Mouse (Mus musculus) hindbrain, embryonic 16.5 days (tissue): ENCODE results near the gene Cdc42ep2. TPM values are rescaled to one million over a fixed set of nuclear protein-coding genes. Genes with fewer than 3 reads are reported as not detected.

Source experiments
- ATAC-seq: fragments of 200-750 bp; cut with Nextera tagmentation; 2 replicates; pipeline ENCODE4 v1.8.0; 2017; ENCODE audit warnings: moderate TSS enrichment, moderate library complexity
- H3K27ac ChIP-seq: fragments of 300-500 bp; sonication (generic); 2 replicates; pipeline ENCODE4 v1.5.1; 2014; ENCODE audit warnings: low read depth, mild to moderate bottlenecking, control low read depth, low read length, moderate library complexity
- H3K27me3 ChIP-seq: fragments of 300-500 bp; sonication (generic); replicated peaks from 2 replicates; pipeline ENCODE4 v1.6.1; 2014; ENCODE audit warnings: low read length; ENCODE audit not compliant: control insufficient read depth, insufficient read depth
- H3K36me3 ChIP-seq: fragments of 300-500 bp; sonication (generic); 2 replicates; pipeline ENCODE4 v1.6.1; 2014; ENCODE audit warnings: mild to moderate bottlenecking, low read length, moderate library complexity, mixed read lengths; ENCODE audit not compliant: control insufficient read depth, insufficient read depth
- H3K4me1 ChIP-seq: fragments of 300-500 bp; sonication (generic); 2 replicates; pipeline ENCODE4 v1.6.1; 2014; ENCODE audit warnings: low read depth, low read length; ENCODE audit not compliant: control insufficient read depth, insufficient read depth
- H3K4me2 ChIP-seq: fragments of 300-500 bp; sonication (generic); 2 replicates; pipeline ENCODE4 v1.6.1; 2014; ENCODE audit warnings: mild to moderate bottlenecking, low read length, control low read depth, moderate library complexity
- H3K4me3 ChIP-seq: fragments of 300-500 bp; sonication (generic); 2 replicates; pipeline ENCODE4 v1.5.1; 2014; ENCODE audit warnings: mild to moderate bottlenecking, low read length, control low read depth, moderate library complexity
- H3K9ac ChIP-seq: fragments of 300-500 bp; sonication (generic); 2 replicates; pipeline ENCODE4 v1.6.1; 2014; ENCODE audit warnings: low read depth, mild to moderate bottlenecking, control low read depth, low read length, moderate library complexity
- H3K9me3 ChIP-seq: fragments of 300-500 bp; sonication (generic); 2 replicates; pipeline ENCODE4 v1.6.1; 2014; ENCODE audit warnings: mild to moderate bottlenecking, low read length, moderate library complexity; ENCODE audit not compliant: control insufficient read depth
- WGBS: fragments of 180-500 bp; shearing (Covaris S2); extraction: QIAGEN DNeasy Blood & Tissue Kit; methylation state at CpG from one replicate; pipeline ENCODE4 v1.1.7; 2014; 5-methylcytosine and 5-hydroxymethylcytosine counted together
- polyA plus RNA-seq: library from polyadenylated mRNA; unstranded; fragments of >200 nt; fragmentation: Nextera tagmentation; extraction: Ambion mirVana; gene quantifications from 2 replicates; pipeline ENCODE4 v1.2.1, GENCODE M21; 2015

Gene Cdc42ep2
- polyA plus RNA-seq, 1 experiment from 2014 or later, result 23.4 TPM

DNA sequence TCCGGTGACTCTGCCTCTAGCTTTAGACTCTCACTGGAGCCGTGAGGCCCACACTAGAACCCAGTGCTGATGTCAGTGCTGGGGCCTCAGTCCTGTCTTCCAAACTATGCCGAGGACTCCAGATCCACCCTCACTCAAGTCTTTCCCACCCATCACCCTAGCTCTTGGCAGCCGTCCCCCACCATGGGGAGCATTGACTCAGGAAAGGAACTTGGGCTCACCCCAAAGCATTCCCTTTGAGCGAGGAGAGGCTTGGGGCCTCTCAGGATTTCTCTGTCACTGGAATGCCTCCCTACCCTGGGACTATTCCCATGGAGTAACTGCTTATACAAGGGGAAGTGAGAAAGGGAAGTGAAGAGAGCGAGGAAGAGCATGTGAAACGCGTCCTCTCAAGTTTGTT lies 21.3 kb upstream of the Cdc42ep2 start:
- Histone ChIP-seq H3K36me3 (no peaks in the 10 kb centered on the region), H3K27ac (peak overlapping the region; percentile 51; the same call in 1 of the 2 replicates), H3K27me3 (no peaks in the 10 kb centered on the region), H3K9me3 (no peaks in the 10 kb centered on the region), H3K4me1 (peaks cover 2% of the 10 kb centered on the region; the same call in 1 of the 2 replicates), H3K9ac (0 out of 2 replicates have a peak overlapping the region, but pooled peaks have one; percentile 9), H3K4me3 (no peak overlapping the region), H3K4me2 (no peak overlapping the region)
- ATAC-seq, result no peak
- 81% methylated on average over 8 of the region's 8 CpGs for WGBS

DNA sequence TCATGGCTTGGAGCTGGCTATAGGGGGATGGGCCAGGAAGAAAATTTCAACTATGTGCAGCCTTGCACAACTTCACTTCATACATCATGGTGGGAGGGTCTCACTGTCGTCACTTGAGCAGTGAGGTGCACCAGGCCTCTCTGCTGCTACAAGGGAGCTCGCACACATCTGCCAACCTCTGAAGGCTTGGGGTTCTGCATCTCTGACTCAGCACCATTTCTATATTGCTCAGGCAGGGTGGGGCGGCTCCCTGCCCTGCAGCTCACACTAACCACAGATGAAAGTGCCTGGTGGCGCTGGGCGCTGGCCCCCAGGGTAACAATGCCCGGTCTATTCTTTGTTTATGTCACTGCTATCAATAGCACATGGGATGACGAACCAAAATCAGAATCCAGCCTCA lies 20.4 kb upstream of the Cdc42ep2 start:
- peak; percentile 37; the same call in 1 of the 2 replicates for ATAC-seq
- 86% methylated on average over 7 of the region's 7 CpGs for WGBS
- H3K9ac ChIP-seq, result no peak overlapping the region
- H3K4me1 ChIP-seq, result peaks cover 4% of the 10 kb centered on the region; the same call in 1 of the 2 replicates
- no peak overlapping the region; the same call in 1 of the 2 replicates for H3K27ac ChIP-seq
- H3K9me3 ChIP-seq, result no peaks in the 10 kb centered on the region
- no peaks in the 10 kb centered on the region for H3K36me3 ChIP-seq
- H3K27me3 ChIP-seq, result no peaks in the 10 kb centered on the region
- H3K4me3 ChIP-seq, result no peak overlapping the region
- H3K4me2 ChIP-seq, result no peak overlapping the region

DNA sequence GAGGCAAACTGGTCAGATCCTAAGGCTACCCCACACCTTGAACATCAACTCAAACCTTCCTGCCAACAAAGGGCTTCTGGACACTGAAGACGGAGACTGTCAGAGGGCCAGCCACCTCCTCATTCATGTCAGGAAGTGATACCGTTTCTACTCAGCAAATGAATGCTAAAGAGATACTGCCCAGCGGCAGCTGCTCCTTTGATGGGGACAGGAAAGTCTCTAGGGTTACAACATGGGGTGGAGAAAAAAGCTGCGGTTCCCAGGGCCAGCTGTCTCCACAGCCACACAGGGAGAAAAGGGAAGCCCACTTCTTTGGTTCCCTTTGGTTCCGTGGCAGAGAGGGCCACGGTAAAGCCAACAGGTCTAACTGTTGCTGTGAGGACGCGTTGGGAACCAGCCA lies 19.5 kb upstream of the Cdc42ep2 start:
- H3K9ac ChIP-seq, result no peak overlapping the region
- no peaks in the 10 kb centered on the region for H3K27me3 ChIP-seq
- no peaks in the 10 kb centered on the region for H3K36me3 ChIP-seq
- no peak overlapping the region for H3K4me2 ChIP-seq
- ATAC-seq, result no peak
- no peak overlapping the region for H3K4me3 ChIP-seq
- H3K27ac ChIP-seq, result no peak overlapping the region
- peaks cover 9% of the 10 kb centered on the region for H3K4me1 ChIP-seq
- WGBS, result 75% methylated on average over 8 of the region's 8 CpGs
- no peaks in the 10 kb centered on the region for H3K9me3 ChIP-seq

DNA sequence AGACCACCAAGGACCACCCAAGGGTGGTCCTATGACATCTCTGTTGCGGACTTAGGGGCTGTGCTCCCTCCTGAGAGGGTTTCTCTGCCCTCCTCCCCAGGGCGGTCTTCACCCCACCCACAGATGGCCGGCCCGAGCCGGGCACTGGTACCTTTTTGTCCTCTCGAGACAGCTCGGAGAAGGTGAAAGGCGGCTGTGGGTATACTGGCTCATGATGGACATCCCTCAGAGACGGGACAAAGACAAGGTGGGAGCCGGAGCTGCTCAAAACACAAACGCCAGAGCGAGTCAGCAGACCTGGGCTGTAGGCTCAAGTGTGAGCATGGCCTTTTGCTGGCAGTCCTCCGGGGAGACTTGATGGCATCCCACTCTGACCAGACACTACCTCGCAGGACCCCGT lies 18.8 kb upstream of the Cdc42ep2 start:
- H3K27me3 ChIP-seq, result no peaks in the 10 kb centered on the region
- no peak for ATAC-seq
- no peak overlapping the region for H3K4me3 ChIP-seq
- no peak overlapping the region for H3K27ac ChIP-seq
- H3K4me2 ChIP-seq, result no peak overlapping the region
- WGBS, result 91% methylated on average over 15 of the region's 15 CpGs
- H3K4me1 ChIP-seq, result peaks cover 9% of the 10 kb centered on the region
- no peaks in the 10 kb centered on the region for H3K9me3 ChIP-seq
- no peaks in the 10 kb centered on the region for H3K36me3 ChIP-seq
- no peak overlapping the region for H3K9ac ChIP-seq

DNA sequence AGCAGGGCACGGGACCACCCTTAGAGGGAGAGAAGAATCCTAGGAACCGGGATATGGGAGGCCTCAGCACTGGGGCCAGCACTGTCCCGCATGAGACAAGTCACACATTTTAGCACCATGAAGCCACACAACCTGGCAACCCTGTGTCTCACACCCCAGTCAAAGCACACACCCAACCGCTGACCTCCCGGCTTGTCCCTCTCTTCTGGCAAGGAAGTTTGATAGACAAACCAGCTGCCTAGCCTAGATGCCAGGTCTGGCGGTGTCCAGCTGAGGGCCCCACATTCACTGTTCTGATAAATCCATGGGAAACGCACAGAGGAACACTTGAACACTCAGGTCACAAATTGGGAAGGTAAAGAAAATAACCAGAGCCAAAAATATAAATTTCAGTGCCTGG lies 18.0 kb upstream of the Cdc42ep2 start:
- Histone ChIP-seq H3K27ac (no peak overlapping the region), H3K4me2 (no peak overlapping the region), H3K27me3 (no peaks in the 10 kb centered on the region), H3K4me3 (no peak overlapping the region), H3K4me1 (peaks cover 16% of the 10 kb centered on the region), H3K9ac (no peak overlapping the region), H3K9me3 (no peaks in the 10 kb centered on the region), H3K36me3 (no peaks in the 10 kb centered on the region)
- 86% methylated on average over 7 of the region's 7 CpGs for WGBS
- no peak for ATAC-seq

DNA sequence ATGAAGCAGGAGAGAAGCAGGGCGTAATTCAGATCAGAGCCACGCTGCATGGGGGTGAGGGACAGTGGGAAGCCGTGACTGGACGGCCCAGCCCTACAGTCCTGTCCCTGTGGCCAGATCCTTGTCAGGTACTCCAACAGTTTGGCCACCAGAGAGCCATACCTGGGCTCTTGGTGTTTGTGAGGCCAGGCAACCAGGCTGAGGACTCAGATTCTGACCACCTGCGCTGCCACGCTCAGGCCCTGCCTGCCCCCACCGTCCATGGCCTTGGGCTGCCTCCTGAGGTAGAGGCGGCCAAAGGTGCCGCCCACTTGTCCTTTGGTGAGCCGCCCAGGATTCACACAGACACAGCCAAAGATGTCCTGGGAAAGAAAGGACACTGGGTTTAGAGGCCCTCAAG lies 16.0 kb upstream of the Cdc42ep2 start:
- Histone ChIP-seq H3K4me2 (no peak overlapping the region), H3K9me3 (no peaks in the 10 kb centered on the region), H3K27me3 (no peaks in the 10 kb centered on the region), H3K4me1 (peaks cover 21% of the 10 kb centered on the region), H3K9ac (no peak overlapping the region), H3K36me3 (no peaks in the 10 kb centered on the region), H3K4me3 (no peak overlapping the region), H3K27ac (peak overlapping the region; percentile 37)
- ATAC-seq, result no peak
- WGBS, result 86% methylated on average over 10 of the region's 10 CpGs

DNA sequence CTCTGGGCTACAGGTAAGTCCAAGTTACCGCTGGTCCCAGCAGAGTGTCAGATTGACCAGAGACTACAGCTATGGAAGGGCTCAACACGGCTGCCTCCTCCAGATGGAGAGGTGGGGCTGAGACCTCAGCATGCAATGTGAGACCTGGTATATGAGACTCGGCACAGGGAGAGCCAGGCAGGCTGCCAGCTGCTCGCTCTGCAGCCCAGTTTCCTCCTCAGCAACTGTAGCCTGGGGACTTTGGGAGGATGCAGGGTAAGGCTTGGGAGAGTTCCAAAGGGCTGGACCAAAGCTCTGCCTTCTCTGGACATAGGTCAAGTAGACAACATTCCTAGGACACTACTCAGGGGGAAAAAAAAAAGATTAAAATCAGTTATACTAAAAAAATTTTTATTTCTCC lies 15.6 kb upstream of the Cdc42ep2 start:
- H3K27me3 ChIP-seq, result no peaks in the 10 kb centered on the region
- no peak overlapping the region for H3K9ac ChIP-seq
- no peaks in the 10 kb centered on the region for H3K36me3 ChIP-seq
- H3K4me1 ChIP-seq, result peaks cover 19% of the 10 kb centered on the region
- H3K4me3 ChIP-seq, result no peak overlapping the region
- H3K4me2 ChIP-seq, result no peak overlapping the region
- no peaks in the 10 kb centered on the region for H3K9me3 ChIP-seq
- ATAC-seq, result peak; percentile 61
- H3K27ac ChIP-seq, result peak overlapping the region; percentile 67
- 54% methylated on average over 4 of the region's 4 CpGs for WGBS

DNA sequence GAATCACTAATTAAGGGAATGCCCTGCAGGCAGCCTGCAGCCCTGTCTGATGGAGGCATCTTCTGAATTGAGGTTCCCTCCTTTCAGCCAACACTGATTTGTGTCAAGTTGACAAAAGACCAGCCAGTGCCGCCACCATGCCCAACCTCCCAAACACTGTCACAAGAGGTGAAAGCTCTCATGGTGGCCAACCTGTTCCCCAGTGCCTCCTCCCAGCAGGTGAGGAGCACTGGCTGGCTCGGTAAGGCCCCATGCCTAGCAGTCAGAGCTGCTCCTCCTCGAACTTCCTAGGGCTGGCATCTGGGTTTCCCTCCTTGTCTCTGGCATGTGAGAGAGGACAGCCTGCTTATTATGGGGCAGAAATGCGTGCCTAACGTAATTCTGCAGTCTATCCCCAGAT lies 15.1 kb upstream of the Cdc42ep2 start:
- no peak overlapping the region for H3K4me3 ChIP-seq
- no peaks in the 10 kb centered on the region for H3K9me3 ChIP-seq
- peak overlapping the region; percentile 67 for H3K27ac ChIP-seq
- no peak overlapping the region for H3K4me2 ChIP-seq
- H3K36me3 ChIP-seq, result no peaks in the 10 kb centered on the region
- no peak overlapping the region for H3K9ac ChIP-seq
- ATAC-seq, result no peak
- WGBS, result 54% methylated on average over 5 of the region's 5 CpGs
- no peaks in the 10 kb centered on the region for H3K27me3 ChIP-seq
- H3K4me1 ChIP-seq, result peaks cover 19% of the 10 kb centered on the region

DNA sequence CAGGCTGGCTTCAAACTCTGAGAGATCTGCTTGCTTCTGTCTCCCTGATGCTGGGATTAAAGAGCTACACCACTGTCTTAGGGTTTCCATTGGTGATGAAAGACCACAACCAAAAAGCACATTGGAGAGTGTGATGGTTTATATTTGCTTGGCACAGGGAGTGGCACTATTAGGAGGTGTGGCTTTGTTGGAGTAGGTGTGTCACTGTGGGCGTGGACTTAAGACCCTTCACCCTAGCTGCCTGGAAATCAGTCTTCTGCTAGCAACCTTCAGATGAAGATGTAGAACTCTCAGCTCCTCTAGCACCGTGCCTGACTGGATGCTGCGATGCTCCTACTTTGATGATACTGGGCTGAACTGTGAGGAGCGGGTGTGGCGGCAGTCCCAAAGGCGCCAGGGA lies 13.9 kb upstream of the Cdc42ep2 start:
- H3K27ac ChIP-seq, result no peak overlapping the region
- 91% methylated on average over 6 of the region's 6 CpGs for WGBS

More for the DNA sequence above, 13.9 kb upstream of the Cdc42ep2 start:
- Histone ChIP-seq H3K4me3 (no peak overlapping the region), H3K9ac (no peak overlapping the region), H3K36me3 (no peaks in the 10 kb centered on the region), H3K4me2 (no peak overlapping the region), H3K4me1 (peaks cover 19% of the 10 kb centered on the region), H3K9me3 (no peaks in the 10 kb centered on the region), H3K27me3 (no peaks in the 10 kb centered on the region)
- no peak for ATAC-seq
